Mouse (Mus musculus) neural tube, embryonic 10.5 days (tissue): ENCODE measurements at regions not wholly inside any gene's neighbourhood (a gene's known extent, or its start where the extent isn't known, plus 50 kb on each side); places are given as distances from the start of the nearest gene placed in this dataset.

Experiments used
- DNase-seq: peaks from one replicate; pipeline ENCODE4 v3.0.0-alpha.2; 2017; ENCODE audit warnings: low spot score; ENCODE audit errors: extremely low spot score

DNA sequence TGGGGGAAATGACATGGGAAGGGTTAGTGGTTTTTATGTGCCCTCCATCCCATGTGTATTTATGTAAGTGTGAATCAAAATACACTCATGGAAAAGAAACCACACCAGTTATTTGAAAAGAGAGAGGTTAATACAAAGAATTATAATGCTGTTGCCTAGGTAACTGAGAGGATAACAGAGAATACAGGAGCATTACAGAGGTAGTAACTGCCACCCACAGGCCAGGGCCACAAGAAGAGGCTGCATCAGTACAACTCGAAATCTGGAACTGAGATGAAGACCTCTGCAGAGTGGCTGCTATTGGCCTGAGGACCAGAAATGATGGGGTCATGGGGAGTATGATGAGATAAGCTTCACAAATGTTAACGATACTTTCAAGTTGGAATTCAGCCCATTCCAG lies 243.4 kb upstream of the Ldb2 start:
- DNase-seq: no peak

DNA sequence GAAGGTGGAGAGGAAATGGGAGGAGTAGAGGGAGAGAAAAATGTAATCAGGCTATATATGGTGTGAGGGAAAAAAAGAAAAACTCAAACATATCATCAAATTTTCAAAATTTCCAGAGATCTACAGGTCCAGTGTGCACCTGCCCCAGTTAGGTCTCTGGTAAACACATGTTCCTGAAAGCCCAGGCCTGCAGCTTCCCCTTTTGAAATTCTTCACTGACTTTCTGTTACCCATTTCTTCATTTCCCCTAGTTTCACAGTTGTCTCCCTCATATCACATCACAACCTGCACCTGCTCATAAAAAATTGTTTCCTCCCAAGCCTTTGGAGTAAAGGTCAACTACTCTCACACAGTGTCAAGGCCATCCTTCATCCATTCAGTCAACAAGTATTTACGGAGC lies 236.9 kb upstream of the Ldb2 start:
- DNase-seq: no peak

DNA sequence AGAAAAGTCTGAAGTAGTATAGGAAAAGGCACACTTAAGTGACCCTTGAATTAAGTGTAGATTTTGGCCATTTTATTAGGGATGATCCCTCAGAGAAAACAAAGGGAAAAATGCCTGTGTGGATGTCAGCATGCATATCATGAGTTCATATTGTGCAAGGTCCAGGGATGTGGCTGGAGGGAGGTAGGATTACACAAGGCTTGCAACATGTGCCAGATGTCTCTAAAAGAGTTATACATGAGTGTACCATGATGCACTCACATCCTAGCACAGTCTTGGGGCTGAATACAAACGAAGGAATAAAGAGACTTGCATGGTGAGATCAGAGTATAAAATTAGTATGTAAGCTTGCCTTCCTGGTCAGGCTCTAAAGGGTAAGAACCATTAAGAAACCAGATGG lies 233.7 kb upstream of the Ldb2 start:
- no peak for DNase-seq

DNA sequence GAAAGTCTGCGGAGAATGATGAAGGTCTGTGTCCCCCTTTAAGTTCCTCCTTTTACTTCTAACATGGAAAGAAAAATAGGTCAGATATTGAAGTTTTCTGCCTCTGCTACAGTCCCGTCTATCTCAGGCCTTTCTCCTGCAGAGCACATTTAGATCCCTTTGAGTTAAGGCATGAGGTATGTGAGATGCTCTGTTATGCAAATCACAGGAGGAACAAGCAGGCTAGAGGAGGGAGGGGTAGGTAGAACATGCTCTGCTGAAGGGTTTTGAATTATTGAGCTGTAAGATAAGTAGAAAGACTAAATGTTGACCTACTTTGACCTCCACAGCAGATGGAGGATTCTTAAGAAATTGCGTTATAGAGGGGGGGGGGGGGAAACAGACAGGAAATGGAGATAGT lies 228.4 kb upstream of the Ldb2 start:
- no peak for DNase-seq

DNA sequence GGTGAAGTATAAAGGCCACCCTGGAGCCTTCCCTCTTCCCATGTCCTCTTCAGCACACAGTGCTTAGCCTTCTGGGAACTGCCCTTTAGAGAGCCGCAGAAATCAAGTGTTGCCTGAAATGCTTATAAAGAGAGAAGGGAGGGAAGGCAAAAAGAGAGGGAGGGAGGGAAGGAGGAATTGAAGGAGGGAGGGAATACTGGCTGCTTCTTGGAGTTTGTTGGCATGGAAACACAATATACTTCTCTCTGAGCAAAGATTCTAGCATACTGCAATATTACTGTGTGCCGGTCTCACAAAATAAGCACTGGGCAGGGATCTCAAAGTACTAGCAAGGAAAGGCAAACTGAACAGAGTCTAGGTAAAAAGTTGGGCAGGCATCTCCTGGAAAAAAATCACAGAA lies 225.9 kb upstream of the Ldb2 start:
- DNase-seq: no peak

DNA sequence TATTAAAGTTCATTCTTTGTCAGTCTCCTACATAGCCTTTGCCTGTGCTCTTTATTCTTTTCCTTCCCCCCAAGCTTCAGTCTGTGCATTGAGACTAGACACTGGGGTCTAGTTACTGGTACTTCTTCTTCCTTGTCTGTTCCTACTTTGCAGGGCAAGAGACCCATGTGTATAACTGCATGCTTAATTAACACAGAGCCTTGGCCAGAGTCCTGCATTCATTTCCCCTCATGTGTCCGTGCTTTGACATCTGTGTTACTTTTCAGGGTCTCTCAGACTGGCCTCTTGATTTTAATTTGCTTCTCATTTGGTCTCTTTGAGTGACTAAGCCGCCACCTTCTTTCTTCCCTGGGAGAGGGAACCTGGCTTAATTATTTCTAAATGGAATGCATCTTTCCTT lies 208.4 kb upstream of the Ldb2 start:
- no peak for DNase-seq

DNA sequence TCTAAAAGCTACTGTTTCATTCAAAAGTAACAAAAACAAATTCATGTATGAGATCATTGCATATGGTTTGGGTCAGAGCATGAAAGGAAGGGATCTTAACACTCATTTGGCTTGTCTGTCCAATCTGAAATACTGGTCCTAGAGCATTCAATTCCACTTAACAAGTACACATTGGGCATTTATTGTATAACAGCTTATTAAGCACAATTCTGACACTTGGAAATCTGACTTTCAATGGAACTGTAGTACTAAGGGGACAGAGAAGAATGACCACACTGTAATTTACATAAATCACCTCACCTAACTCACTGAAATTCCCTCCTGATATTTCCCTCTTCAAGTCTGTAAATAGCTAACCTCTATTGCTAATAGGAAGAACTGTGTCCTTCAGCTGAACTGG lies 201.5 kb upstream of the Ldb2 start:
- no peak for DNase-seq

DNA sequence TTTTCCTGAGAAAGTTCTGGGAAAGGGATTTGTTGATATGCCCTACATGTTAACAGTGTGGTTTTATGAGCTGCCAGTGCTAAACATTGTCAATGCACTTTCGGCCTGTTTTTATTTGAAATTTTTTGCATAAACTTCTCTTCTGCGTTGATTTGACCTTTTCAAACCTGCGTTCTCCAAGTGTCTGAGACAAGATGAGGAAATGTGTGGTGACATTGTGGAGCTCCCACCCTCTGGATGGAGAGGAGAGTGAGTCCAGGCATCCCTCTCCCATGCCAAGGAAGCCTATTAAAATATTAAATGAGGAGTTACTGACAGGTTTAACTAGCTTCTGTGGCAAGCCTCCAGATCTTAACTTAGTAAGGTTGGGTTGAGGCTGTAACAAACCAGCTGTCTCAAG lies 199.6 kb upstream of the Ldb2 start:
- no peak for DNase-seq

DNA sequence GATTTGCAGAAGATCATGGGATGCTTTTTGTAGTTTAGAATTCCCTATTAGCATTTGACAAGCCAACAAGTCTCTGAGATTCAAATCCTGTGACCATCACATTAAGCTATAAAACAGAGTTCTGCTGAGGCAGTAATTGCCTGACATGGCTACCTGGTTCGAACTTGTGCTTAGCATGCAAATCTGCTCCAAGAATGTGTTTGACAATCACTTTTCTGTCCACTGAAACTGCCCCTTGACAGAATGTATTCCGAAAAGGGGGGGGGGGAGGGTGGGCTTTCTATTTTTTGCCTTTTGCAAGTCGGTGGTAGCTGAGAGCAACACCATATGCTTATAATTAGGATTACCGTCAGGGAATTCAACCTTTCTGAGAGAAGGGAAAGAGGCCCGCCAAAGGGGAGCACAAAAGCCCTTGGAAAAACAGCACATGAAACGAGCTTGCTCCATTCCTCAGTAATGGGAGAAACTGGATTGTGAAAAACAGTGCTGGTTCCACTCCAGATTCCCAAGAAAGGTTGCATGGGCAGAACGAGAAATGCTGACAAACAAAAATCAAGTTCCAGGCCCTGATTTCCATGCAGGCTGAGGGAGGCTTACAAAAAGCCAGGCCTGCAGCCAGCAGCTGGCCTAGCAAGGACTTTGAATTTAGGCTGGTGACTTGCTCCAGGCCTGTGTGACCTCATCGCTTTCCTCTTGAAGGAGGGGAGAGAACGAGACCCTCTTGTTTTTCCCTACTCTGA lies 176.1 kb upstream of the Ldb2 start:
- peak; percentile 58 for DNase-seq

DNA sequence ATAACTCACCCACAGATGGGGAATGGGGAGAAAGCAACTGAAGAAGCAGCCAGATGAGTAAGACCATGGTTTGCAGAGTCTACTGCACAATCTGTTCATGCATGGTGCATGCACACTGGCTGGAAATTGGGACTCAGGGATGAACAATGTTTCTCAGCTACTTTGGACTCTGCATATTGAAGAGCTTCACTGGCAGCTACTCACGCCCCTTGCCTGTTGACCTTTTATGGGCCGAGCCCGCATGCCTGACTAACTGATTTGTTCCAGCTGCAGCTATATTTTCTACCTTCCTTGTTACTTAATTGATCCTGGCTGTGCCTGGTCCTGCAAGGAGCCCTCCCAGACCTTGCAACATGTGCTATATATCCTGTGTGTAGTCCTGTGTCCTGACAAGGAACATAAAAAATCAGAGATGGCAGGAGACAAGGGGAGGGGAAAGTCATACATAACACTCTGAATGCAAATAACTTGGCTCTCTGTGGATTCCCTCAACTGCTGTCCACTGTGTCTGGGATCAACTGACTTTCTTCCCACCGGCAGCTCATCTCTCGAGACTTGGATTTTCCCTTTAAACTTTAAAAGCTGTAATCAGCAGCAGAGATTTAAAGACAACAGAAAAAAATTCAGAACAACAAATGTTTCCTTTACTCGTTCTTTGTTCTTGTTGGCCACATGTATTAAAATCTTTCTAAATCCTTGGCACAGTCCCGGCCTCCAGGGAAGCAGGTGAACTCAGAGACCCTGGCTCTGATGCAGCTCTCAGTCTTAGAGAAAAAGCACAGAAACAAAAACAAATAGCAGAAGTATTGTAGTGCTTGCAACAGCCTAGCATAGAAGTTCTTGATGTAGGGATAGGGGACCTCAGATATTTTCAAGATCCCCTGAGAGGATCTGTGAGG lies 143.8 kb upstream of the Ldb2 start:
- DNase-seq: peak; percentile 66

DNA sequence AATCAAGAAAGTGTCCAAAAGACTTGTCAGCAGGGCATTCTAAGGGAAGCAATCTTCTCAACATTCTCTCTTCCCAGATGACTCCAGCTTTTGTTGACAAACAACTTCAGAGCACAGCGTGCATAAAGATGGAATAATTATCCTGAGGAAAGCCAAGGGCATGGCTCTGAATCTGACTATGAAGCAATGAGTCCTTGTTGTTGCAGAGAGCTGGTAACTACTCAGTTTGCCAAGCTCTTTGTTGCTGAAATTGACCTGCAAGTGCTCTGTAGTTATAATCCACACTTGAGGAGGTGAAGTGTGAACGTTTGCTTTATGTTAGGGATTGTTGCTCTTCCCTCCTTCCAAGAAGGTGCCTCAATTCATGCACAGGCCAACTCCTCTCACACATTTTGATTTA lies 143.1 kb upstream of the Ldb2 start:
- no peak for DNase-seq

DNA sequence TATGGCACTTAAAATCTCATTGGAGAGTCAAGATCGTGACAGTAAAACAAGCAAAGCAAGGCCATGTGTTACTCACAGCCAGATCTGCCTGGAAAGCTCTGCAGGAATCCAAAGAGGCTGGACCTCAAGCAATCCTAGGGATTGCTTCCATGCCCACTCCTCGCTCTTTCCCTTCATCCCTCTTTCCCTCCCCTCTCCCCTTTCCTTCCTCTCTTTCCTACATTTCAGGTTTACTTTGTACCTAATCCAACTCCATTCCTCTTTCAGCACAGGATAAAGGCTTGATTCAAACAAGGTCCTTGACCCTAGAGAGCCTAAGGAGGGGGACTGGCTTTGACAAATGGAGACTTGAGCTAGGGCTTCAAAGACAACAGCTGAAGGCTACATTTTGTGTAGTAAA lies 126.0 kb upstream of the Ldb2 start:
- no peak for DNase-seq

DNA sequence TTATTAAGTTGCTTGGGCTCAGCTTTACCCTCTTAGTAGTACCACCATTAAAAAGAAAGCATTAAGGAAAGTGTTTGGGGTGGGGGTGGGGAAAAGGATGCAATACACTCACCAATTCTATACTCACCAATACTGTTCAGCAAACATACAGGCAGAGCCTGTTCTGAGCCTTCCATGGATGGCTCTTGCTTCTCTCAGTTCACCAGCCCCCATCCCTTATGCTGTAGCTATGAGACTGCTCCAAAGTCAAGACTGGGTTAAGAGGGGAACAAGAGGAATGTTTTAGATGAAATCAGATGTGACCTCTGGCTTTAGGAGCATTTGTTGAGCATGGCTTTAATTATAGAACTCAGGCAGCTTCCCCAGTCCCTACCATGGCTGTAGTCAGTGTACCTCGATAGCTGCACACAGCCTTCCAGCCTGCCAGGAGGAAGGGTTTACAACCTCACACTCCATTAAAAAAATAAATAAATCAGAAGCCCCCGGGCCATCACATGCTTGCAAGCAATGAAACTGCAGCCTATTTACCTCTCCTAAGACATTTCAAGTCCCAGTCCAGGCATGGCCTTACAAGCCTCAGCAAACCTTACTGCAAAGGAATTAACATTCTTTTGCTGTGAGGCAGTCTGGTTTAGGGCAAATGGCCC lies 122.8 kb upstream of the Ldb2 start:
- peak; percentile 36 for DNase-seq

DNA sequence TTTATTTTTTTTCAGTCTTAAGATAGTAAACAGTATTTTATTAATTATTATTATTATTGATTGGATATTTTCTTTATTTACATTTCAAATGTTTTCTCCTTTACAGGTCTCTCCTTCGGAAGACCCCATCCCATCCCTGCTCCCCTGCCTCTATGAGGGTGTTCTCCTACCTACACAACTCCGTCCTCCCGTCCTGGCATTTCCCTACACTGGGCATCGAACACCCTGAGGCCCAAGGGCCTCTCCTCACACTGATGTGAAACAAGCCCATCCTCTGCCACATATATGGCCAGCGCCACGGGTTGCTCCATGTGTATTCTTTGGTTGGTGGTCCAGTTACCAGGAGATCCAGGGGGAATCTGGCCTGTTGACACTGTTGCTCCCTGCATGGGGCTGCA lies 118.3 kb upstream of the Ldb2 start:
- no peak for DNase-seq

DNA sequence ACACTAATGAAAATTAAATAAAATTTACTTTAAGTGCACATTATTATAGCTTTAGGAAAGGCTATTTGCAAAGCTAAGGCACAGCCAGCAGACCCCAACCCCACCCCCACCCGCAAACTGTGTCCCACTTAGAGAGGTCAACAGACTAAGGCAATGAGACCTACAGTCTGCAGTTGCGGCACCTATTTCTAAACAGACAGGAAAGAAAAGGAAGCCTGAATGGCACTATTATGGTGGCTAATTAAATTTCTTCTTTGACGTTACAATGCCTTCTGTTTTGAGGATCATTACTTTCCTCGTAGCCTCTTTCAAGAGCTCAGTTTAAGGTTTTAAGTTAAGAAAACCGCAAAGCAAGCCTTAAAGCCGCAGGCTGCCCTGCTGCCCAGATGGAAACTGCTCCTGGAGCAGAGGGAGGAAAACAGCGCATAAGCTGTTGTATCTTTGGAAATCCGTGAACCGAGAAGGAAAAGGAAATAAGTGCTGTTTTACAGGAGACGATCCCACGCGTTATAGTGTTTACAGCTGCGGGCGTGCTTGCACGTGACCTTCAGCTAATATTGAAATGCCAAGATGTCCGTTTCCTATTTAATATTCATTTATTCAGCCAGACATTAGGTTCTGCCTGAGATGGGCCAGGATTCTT lies 117.8 kb upstream of the Ldb2 start:
- DNase-seq: no peak

DNA sequence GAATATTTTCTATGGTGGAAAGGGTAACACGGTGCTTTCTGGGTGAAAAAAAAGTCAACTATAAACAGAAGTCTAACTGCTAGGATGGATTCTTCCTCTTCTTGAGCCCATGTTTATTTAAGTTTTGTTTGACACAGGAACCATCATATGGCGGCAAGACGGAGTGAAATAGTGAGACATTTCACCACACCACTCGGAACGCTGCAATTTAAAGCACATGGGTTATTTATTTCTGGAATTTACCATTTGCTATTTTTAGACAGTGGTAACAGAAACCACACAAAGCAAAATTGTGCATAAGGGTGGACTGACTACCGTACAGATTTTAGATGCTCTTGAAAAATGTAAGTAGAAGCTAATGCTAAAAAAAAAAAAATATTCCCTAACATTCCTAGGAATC lies 103.1 kb upstream of the Ldb2 start:
- DNase-seq: no peak

DNA sequence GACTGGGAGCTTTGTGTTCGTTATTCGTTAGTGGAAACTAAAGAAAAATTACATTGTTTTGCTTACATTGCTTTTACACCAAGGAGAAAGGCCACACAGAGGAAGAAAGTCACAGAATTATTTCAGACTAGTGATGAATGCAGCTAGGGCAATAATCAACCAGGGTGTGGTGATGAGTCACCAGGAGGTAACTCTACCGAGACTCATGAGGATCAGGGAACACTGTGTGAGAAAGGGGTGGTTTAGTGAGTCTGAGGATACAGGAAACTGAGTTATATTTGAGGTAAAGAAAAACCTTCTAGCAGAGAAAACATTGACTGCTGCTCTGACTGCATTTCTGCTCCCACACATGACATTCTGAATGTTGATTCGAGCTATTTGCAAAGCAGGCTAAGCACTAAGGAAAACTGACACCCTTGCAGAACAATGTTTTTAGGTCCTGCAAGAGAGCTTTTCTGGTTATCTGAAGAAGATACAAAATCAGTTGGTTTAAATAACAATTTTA lies 87.1 kb upstream of the Ldb2 start:
- no peak for DNase-seq

DNA sequence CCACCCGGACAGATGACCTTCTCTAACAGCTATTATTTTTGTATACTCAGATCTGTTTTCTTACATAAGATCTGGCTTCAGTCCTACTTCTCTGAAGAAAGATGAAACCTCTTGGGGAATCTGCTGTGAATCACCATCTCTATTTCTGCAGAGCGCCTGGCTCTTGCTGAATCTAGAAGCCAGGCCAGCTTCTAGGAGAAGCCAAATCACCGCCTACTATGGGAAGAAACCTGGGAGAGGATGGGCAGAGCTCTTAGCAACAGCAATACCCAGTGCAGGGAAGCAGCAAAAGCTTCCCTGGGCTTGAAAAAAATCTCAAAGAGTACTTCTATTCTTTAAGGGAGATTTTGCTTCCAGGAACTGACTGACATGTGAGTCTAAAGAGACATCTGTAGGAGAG lies 77.5 kb upstream of the Ldb2 start:
- DNase-seq: no peak

DNA sequence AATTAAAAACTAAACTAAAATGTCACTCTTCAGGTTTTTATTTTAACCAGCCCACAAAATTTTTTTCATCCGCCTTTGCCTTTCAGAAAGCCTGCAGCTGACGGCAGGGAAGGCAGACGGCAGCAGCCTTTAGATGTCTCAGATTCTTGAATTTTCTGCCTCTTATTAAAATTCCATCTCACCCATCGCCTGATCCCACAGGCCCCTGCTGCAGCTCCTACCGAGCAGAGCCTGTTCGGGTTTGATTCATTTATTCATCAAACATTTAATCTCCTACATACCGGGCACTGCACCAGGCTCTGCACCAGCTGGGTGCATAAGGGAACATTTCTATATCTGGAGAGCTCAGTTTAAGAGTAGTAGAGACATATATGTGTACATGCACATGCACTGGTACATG lies 72.8 kb upstream of the Ldb2 start:
- no peak for DNase-seq

DNA sequence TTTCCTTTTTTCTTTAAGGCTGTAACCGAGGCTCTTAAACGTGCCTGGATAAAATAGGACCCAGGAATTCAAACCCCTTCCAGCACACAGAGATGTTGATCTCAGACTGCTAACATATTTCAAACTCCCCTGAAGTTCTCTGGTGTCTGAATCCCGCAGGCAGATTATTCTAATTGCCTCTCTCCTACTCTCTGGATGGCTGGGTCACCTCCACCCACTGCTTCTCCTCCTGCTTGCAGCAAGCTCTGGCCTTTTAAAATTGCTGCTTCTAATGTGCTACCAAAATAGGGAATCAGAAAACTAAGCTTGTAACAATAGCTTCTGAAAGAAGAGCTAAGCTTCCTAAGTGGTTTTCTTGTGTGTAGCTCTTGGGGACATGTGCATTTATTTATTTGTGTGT lies 64.4 kb upstream of the Ldb2 start:
- DNase-seq: no peak

DNA sequence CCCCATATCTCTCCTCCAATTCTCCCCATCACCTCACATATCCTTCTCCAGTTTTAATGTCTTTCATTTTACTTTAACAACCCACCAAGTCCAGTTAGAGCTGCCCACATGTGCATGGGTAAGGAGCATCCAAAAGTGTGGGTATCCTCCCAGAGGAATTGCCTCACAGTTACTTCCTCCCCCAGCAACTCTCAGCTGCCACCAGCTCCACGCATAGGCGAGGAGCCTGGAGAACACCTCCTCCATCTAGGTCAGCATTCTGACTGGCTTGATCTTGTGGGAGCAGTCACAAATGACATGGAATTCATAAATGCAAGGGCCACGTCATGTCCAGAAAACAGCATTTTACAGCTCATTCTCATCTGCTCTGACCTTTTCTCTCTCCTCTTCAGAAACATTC lies 63.9 kb upstream of the Ldb2 start:
- no peak for DNase-seq

DNA sequence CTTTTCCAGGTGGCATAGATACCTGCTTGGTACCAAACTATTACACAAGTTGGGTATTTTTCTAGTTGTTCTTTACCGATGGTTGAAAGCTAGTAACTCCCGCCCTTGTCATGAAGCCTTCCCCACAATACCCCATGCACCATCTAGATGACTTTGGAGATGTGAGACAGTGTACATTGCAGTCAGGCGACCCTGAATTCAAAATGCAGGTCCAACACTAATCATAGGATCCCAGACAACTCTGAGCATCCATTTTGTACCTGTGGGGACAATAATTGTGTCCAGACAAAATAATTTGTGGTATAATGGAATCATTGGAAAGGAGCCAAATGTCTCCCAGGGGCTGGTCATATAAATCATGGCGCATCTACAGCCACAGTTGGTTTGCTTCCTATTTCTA lies 54.7 kb upstream of the Ldb2 start:
- DNase-seq: no peak
